Mouse (Mus musculus) limb, embryonic 14.5 days (tissue): ENCODE measurements around the gene Gm20388. TPM values are rescaled to one million over a fixed set of nuclear protein-coding genes. Genes with fewer than 3 reads are reported as not detected.
A peak's percentile ranks its signal among the peaks of the same experiment; 100 is the strongest.

Source experiments
- ATAC-seq: fragments of 200-750 bp; cut with Nextera tagmentation; 2 replicates; pipeline ENCODE4 v1.8.0; 2017; ENCODE audit warnings: low read depth, moderate number of reproducible peaks, moderate TSS enrichment; ENCODE audit not compliant: low FRiP score
- DNase-seq: peaks from one replicate; pipeline ENCODE4 v3.0.0-alpha.2; 2015; ENCODE audit warnings: low spot score
- H3K27ac ChIP-seq: fragments of 300-500 bp; sonication (generic); replicated peaks from 2 replicates; pipeline ENCODE4 v1.5.1; 2014; ENCODE audit warnings: low read depth, mild to moderate bottlenecking, low read length, moderate library complexity, mixed read lengths
- H3K27me3 ChIP-seq: fragments of 300-500 bp; sonication (generic); 2 replicates; pipeline ENCODE4 v1.6.1; 2014; ENCODE audit warnings: low read length, mixed read lengths; ENCODE audit not compliant: control insufficient read depth, insufficient read depth
- H3K36me3 ChIP-seq: fragments of 300-500 bp; sonication (generic); 2 replicates; pipeline ENCODE4 v1.6.1; 2014; ENCODE audit warnings: mild to moderate bottlenecking, low read length, moderate library complexity, mixed read lengths; ENCODE audit not compliant: control insufficient read depth, insufficient read depth
- H3K4me1 ChIP-seq: fragments of 300-500 bp; sonication (generic); 2 replicates; pipeline ENCODE4 v1.6.1; 2014; ENCODE audit warnings: antibody characterized with exemption, low read length, mixed read lengths; ENCODE audit not compliant: control insufficient read depth, insufficient read depth
- H3K4me2 ChIP-seq: fragments of 300-500 bp; sonication (generic); replicated peaks from 2 replicates; pipeline ENCODE4 v1.6.1; 2014; ENCODE audit warnings: low read depth, mild to moderate bottlenecking, low read length, moderate library complexity; ENCODE audit not compliant: severe bottlenecking
- H3K4me3 ChIP-seq: fragments of 300-500 bp; sonication (generic); replicated peaks from 2 replicates; pipeline ENCODE4 v1.5.1; 2014; ENCODE audit warnings: low read length
- H3K9ac ChIP-seq: fragments of 300-500 bp; sonication (generic); 2 replicates; pipeline ENCODE4 v1.6.1; 2014; ENCODE audit warnings: mild to moderate bottlenecking, low read depth, low read length, moderate library complexity; ENCODE audit not compliant: severe bottlenecking
- H3K9me3 ChIP-seq: fragments of 300-500 bp; sonication (generic); 2 replicates; pipeline ENCODE4 v1.6.1; 2016; ENCODE audit warnings: low read length; ENCODE audit not compliant: control insufficient read depth
- POLR2A ChIP-seq: fragments of 200-500 bp; IDR thresholded peaks from 2 replicates; pipeline ENCODE4 v1.8.0; 2012; ENCODE audit warnings: inconsistent platforms, mild to moderate bottlenecking, moderate library complexity, borderline replicate concordance; ENCODE audit not compliant: insufficient read depth, insufficient read length; ENCODE audit errors: extremely low read depth
- WGBS: fragments of 180-500 bp; shearing (Covaris S2); extraction: QIAGEN DNeasy Blood & Tissue Kit; methylation state at CpG from one replicate; pipeline ENCODE4 v1.1.7; 2014; 5-methylcytosine and 5-hydroxymethylcytosine counted together
- polyA plus RNA-seq, 2 experiments: library from polyadenylated mRNA; depleted of rRNA in 1 of 2; stranded (reverse) in 1 of 2; unstranded in 1 of 2; fragments of >200 nt; fragmentation: Nextera tagmentation in 1 of 2; extraction: Ambion mirVana in 1 of 2; gene quantifications; 2 replicates each; pipeline versions ENCODE4 v1.2.1 to v1.2.3; 2012 to 2014

Gene Gm20388
- polyA plus RNA-seq, 2 experiments, result 1.9 to 49.9 TPM

DNA sequence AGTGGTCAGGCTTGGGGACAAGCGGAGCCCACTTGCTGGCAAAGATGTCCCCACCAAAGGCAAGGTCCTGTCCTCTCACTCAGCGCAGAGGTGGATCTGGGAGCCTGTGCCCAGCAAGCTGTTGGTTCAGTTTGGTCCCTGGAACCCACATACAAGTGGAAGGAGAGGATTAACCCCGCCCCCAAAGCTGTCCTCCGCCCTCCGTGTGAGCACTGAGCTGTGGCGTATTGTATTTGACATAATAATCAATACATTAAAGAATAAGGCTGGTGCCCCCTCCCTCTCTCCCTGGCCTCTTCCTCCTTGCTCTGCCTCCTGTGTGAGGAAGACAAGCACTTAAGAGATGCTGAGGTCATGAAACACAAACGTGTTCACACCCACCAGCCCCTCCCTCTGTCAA, 1062.4 kb downstream of the Gm20388 start:
- TF ChIP-seq POLR2A, result no peak
- Histone ChIP-seq H3K4me3 (no peak overlapping the region), H3K27ac (no peak overlapping the region), H3K9ac (no peak overlapping the region), H3K27me3 (peaks cover 32% of the 10 kb centered on the region), H3K4me2 (no peak overlapping the region), H3K9me3 (no peaks in the 10 kb centered on the region), H3K4me1 (peaks cover 8% of the 10 kb centered on the region), H3K36me3 (no peaks in the 10 kb centered on the region)
- no peak for DNase-seq
- WGBS, result 23% methylated on average over 7 of the region's 7 CpGs
- ATAC-seq, result no peak

DNA sequence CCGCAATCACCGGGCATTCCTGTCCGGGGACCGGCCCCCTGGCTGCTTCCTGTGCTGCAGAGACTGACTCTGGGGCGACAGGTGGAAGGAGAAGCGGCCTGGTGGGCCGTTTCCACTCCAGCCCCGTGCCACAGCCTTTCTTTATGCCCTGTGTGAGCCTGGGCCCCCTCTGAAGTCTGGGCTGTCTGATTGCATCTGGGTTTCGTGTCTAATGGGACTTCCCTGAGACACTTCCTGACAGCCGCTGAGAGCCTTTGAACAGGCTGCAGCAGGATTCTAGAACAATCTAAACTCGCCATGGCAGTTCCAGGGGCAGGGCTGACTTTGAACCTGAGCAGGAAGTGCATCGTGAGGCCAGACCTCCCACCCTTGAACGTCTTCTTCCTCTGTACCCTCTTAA, 1066.5 kb downstream of the Gm20388 start:
- no peak for ATAC-seq
- no peaks in the 10 kb centered on the region for H3K9me3 ChIP-seq
- no peak overlapping the region for H3K27ac ChIP-seq
- no peaks in the 10 kb centered on the region for H3K36me3 ChIP-seq
- peaks cover 19% of the 10 kb centered on the region for H3K27me3 ChIP-seq
- no peak for TF ChIP-seq POLR2A
- no peak overlapping the region for H3K4me2 ChIP-seq
- 52% methylated on average over 13 of the region's 13 CpGs for WGBS
- H3K4me1 ChIP-seq, result peaks cover 3% of the 10 kb centered on the region; the same call in 1 of the 2 replicates
- DNase-seq, result no peak
- H3K4me3 ChIP-seq, result no peak overlapping the region
- H3K9ac ChIP-seq, result no peak overlapping the region

DNA sequence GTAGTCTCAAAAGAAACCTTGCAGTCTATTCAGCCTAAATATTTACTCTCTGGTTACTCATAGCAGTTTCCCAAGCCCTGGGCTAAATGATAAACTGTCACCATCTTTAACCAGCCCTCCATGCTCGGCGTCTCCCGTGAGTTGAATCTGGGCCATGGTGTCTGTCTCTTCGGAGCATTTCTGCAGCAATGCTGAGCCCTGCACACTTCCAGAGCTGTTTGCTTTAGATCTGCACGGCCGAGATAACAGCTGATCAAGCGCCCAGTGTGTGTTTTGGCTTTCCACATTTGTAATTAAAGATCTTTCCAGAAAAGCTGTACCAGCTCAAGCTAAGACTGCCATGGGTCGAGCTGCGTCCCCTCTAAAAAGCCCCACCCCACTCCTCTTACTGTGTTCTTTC, 1068.6 kb downstream of the Gm20388 start:
- no peak overlapping the region for H3K9ac ChIP-seq
- no peak overlapping the region for H3K27ac ChIP-seq
- whole genome bisulfite sequencing, result 70% methylated on average over 9 of the region's 9 CpGs
- DNase-seq (no peak), ATAC-seq (no peak)
- H3K27me3 ChIP-seq, result no peaks in the 10 kb centered on the region; the same call in 1 of the 2 replicates
- H3K9me3 ChIP-seq, result no peaks in the 10 kb centered on the region
- no peaks in the 10 kb centered on the region for H3K4me1 ChIP-seq
- H3K36me3 ChIP-seq, result no peaks in the 10 kb centered on the region
- no peak overlapping the region for H3K4me2 ChIP-seq
- no peak overlapping the region for H3K4me3 ChIP-seq
- TF ChIP-seq POLR2A, result no peak

DNA sequence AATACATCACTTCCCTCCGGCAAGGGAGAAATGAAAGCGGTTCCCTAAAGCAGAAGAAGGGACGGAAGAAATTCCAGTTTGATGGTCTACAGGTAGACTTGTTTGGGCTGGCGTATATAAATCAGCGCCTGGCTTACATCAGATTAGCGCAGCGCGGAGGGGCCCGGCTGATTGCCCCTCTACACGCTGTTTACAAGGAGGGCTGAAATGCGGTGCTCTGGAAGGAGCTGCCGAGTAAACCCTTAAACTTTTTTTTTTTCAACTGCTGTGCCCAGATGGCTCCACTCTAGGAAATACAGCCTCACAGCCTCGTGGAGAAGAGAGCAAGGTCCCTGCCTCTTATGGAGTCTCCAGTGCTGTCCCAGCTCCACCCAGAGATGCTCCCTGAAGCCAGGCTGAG, 1070.3 kb downstream of the Gm20388 start:
- TF ChIP-seq POLR2A, result no peak
- H3K4me1 ChIP-seq, result no peaks in the 10 kb centered on the region
- whole genome bisulfite sequencing, result 10% methylated on average over 13 of the region's 13 CpGs
- H3K36me3 ChIP-seq, result no peaks in the 10 kb centered on the region
- H3K27me3 ChIP-seq, result no peaks in the 10 kb centered on the region
- peak overlapping the region; percentile 34 for H3K4me2 ChIP-seq
- no peak for ATAC-seq
- 0 out of 2 replicates have a peak overlapping the region, but pooled peaks have one; percentile 7 for H3K4me3 ChIP-seq
- no peak overlapping the region for H3K9ac ChIP-seq
- no peak overlapping the region for H3K27ac ChIP-seq
- DNase-seq, result no peak
- H3K9me3 ChIP-seq, result no peaks in the 10 kb centered on the region

DNA sequence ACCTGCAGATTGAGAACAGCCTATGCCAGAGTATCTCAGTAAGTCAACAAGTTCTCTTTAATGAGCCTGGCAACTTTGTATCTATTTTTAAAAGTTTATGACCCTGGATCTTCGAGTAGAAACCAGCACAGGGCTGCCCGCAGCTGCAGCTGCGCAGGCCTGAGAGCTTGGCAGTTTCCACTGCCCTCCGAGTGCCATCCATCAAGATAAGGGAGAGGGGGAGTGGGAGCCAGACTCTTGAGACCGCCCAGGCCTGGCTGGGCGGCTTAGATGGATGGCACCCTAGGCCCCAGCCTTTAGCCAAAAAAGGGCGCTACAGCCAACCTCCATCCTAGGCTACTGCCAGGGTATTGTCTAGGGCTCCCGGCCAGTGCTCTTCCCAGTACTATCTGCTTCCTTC, 1074.2 kb downstream of the Gm20388 start:
- Histone ChIP-seq H3K4me3 (no peak overlapping the region), H3K27ac (no peak overlapping the region), H3K27me3 (no peaks in the 10 kb centered on the region), H3K9ac (no peak overlapping the region), H3K36me3 (no peaks in the 10 kb centered on the region), H3K9me3 (no peaks in the 10 kb centered on the region), H3K4me1 (no peaks in the 10 kb centered on the region), H3K4me2 (no peak overlapping the region)
- no peak for ATAC-seq
- no peak for TF ChIP-seq POLR2A
- DNase-seq, result no peak
- 46% methylated on average over 8 of the region's 8 CpGs for WGBS

DNA sequence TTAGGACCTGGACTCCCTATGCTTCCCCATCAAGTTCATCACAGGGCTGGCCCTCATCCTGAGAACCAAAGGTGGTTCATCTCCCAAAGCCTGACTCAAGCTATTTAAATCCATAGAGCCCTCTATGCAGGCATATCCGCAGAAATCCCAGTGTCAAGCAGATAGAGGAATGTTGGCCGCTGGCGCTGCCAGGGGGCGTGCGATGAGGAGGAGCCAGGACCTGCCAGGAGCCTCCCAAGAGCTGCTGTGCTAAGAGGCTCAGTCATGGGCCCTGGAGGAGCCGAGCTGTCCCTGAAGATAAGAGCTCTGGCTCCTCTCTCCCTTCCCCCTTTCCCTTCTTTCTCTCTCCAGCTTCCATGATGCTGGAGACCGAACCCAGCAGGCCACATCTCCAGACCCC, 1075.4 kb downstream of the Gm20388 start:
- Histone ChIP-seq H3K27ac (no peak overlapping the region), H3K9me3 (no peaks in the 10 kb centered on the region), H3K4me3 (no peak overlapping the region), H3K27me3 (no peaks in the 10 kb centered on the region), H3K36me3 (no peaks in the 10 kb centered on the region), H3K9ac (no peak overlapping the region), H3K4me1 (no peaks in the 10 kb centered on the region), H3K4me2 (no peak overlapping the region)
- WGBS, result 89% methylated on average over 7 of the region's 7 CpGs
- TF ChIP-seq POLR2A, result no peak
- DNase-seq (no peak), ATAC-seq (no peak)
